Mouse (Mus musculus): ENCODE measurements at regions not wholly inside any gene's neighbourhood (a gene's known extent, or its start where the extent isn't known, plus 50 kb on each side); places are given as distances from the start of the nearest gene placed in this dataset.

DNA sequence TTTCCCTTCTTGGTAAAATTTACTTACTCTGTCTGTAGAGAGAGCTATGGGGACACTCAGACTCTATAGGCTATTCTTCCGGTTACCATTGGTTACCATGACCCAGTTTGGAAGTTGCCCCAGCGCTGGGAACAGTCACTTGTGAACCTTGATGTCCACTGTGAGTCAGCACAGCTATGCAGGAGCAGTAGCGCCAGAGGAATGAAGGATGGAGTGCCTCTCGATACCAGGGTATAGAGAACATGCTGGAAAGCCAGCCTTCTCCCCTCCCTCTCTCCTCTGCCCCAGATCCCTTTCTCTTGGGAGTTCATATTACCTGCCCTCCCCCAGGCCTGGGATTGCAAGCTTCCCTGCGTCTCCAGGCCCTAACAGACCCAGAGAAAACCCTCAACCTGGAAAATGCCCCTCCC is 141.8 kb downstream of the Zfp36l1 start:
- ATAC-seq (replicated peaks; ENCODE audit: low FRiP score, low read depth) = peak; percentile 38; the same call in 1 of the 2 replicates
- H3K4me2 ChIP-seq (ENCODE audit: low read length) = no peak overlapping the region
- H3K9me3 ChIP-seq (replicated peaks; ENCODE audit: low read length) = no peaks in the 10 kb centered on the region
- H3K9ac ChIP-seq (ENCODE audit: low read depth, low read length) = 0 out of 2 replicates have a peak overlapping the region, but pooled peaks have one; percentile 25
- TF ChIP-seq CTCF (IDR thresholded peaks at IDR 0.05; ENCODE audit: low read depth) = no peak
- no peaks in the 10 kb centered on the region for H3K27me3 ChIP-seq (ENCODE audit: insufficient read depth, low read length)
- H3K27ac ChIP-seq = peak overlapping the region; percentile 84; the same call in 1 of the 2 replicates
- H3K4me1 ChIP-seq (replicated peaks; ENCODE audit: insufficient read depth, low read length) = peaks cover 47% of the 10 kb centered on the region
- WGBS = 42% methylated on average over 5 of the region's 5 CpGs
- no peak overlapping the region for H3K4me3 ChIP-seq (replicated peaks; ENCODE audit: low read depth, low read length)
- H3K36me3 ChIP-seq (ENCODE audit: insufficient read depth, low read length) = no peaks in the 10 kb centered on the region
- peak; percentile 71 for DNase-seq (ENCODE audit: low spot score)

DNA sequence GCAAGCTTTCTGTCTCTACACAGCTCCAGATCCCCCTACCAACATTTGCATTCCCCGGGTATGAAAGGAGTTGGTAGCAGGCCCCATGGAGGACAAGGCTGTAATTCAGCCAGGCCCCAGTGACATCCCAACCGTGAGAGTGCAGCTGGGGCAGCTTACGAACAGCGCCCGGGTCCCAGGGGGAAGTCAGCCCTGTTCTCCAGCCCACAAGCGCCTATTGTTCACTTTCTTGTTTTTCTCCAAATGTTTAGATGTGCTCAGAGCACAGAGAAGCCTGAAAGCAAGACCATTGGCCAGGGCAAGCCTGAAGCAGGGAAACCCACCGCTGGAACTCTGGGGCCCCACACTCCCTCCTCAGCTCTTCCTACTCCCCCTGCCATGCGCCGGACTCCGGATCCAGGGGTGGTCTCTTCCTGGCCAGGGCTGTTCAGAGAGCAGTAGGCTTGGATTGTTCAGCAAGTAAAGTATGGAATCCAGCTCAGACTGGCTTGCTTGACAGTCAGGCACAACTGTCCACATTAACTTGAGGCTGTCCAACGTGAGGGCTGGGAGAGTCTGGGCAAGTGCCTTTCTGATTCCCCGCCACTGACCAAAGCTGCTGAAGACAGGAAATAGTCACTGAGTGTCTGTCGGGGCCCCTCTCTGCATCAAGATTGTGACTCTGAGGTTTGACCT is 142.4 kb downstream of the Zfp36l1 start:
- H3K4me1 ChIP-seq (replicated peaks; ENCODE audit: insufficient read depth, low read length) = peaks cover 50% of the 10 kb centered on the region
- DNase-seq (ENCODE audit: low spot score) = peak; percentile 56
- no peak overlapping the region for H3K4me3 ChIP-seq (replicated peaks; ENCODE audit: low read depth, low read length)
- H3K27me3 ChIP-seq (ENCODE audit: insufficient read depth, low read length) = no peaks in the 10 kb centered on the region
- H3K9ac ChIP-seq (ENCODE audit: low read depth, low read length) = 0 out of 2 replicates have a peak overlapping the region, but pooled peaks have one; percentile 25
- 12% methylated on average over 13 of the region's 13 CpGs for WGBS
- no peak overlapping the region for H3K4me2 ChIP-seq (ENCODE audit: low read length)
- H3K36me3 ChIP-seq (ENCODE audit: insufficient read depth, low read length) = no peaks in the 10 kb centered on the region
- no peak for TF ChIP-seq CTCF (IDR thresholded peaks at IDR 0.05; ENCODE audit: low read depth)
- H3K27ac ChIP-seq = peak overlapping the region; percentile 84
- H3K9me3 ChIP-seq (replicated peaks; ENCODE audit: low read length) = no peaks in the 10 kb centered on the region
- ATAC-seq (replicated peaks; ENCODE audit: low FRiP score, low read depth) = no peak

DNA sequence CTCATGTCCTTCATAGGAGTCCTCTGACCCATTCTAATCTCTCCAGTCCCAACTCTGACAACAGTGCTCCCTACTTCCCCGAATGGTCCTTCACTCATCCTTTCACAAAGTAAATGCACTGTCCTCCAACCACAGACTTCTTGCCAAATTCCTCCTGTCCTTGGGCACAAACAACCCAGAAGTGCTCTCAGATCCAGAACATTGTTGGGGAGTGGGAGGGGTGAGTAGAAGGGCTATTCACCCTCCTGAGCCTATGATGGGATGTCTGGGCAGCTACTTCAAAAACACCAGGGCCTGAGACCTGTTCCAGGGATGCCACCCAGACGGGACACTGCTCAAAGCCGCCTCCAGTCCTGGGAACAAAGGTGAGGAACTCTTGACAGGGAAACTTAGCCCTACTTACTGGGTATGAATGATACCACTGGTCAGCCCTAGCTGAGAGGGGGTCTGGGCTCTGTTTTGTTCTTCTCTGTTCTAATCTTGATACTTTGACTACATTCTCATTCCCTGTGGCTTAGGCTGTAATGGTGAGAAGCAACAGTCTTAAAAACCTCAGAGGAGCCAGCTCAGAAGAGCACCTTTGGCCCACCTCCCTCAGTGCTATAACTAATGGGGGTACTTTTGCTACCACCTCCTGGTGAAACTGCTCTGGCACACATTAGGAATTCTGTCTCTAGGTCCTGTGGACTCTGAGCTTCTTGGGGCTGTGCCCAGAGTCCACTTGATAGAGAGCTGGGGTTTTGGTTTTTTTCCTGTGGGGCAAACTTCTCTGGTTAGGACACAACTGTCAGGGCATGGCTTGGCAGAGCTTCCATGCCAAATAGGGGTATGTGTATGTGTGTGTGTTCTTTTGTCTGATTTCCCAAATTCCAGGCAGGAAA is 143.2 kb downstream of the Zfp36l1 start:
- peaks cover 43% of the 10 kb centered on the region for H3K4me1 ChIP-seq (replicated peaks; ENCODE audit: insufficient read depth, low read length)
- H3K4me2 ChIP-seq (ENCODE audit: low read length) = no peak overlapping the region
- WGBS = 89% methylated on average over 3 of the region's 3 CpGs
- peak overlapping the region; percentile 84 for H3K27ac ChIP-seq
- no peak overlapping the region for H3K9ac ChIP-seq (ENCODE audit: low read depth, low read length)
- no peaks in the 10 kb centered on the region for H3K36me3 ChIP-seq (ENCODE audit: insufficient read depth, low read length)
- DNase-seq (ENCODE audit: low spot score) = peak; percentile 68
- peak; percentile 60 for TF ChIP-seq CTCF (IDR thresholded peaks at IDR 0.05; ENCODE audit: low read depth)
- H3K9me3 ChIP-seq (replicated peaks; ENCODE audit: low read length) = no peaks in the 10 kb centered on the region
- H3K4me3 ChIP-seq (replicated peaks; ENCODE audit: low read depth, low read length) = no peak overlapping the region
- no peak for ATAC-seq (replicated peaks; ENCODE audit: low FRiP score, low read depth)
- H3K27me3 ChIP-seq (ENCODE audit: insufficient read depth, low read length) = no peaks in the 10 kb centered on the region

DNA sequence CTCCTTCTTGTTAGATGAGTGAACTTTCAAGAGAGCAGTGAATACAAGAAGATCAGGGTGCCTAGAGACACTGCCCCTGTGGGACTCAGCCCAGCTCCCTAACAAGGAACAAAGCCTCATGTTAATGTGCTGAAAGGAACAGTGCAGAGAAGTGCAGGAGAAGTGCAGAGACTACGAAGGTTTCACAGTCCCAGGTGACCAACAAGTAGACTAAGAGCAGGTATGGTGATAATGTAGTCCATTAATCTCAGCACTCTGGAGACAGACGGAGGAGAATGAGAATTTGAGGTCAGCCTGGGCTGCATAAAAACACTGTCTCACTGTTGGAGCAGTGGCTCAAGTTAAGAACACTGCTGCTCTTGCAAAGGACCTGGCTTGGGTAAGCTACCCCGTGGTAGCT is 144.1 kb downstream of the Zfp36l1 start:
- ATAC-seq (replicated peaks; ENCODE audit: low FRiP score, low read depth) (no peak), DNase-seq (ENCODE audit: low spot score) (no peak)
- WGBS = 66% methylated on average over 3 of the region's 3 CpGs
- no peak overlapping the region for H3K4me2 ChIP-seq (ENCODE audit: low read length)
- H3K9ac ChIP-seq (ENCODE audit: low read depth, low read length) = no peak overlapping the region
- no peak overlapping the region for H3K4me3 ChIP-seq (replicated peaks; ENCODE audit: low read depth, low read length)
- H3K4me1 ChIP-seq (replicated peaks; ENCODE audit: insufficient read depth, low read length) = peaks cover 43% of the 10 kb centered on the region
- no peaks in the 10 kb centered on the region for H3K27me3 ChIP-seq (ENCODE audit: insufficient read depth, low read length)
- no peak for TF ChIP-seq CTCF (IDR thresholded peaks at IDR 0.05; ENCODE audit: low read depth)
- H3K36me3 ChIP-seq (ENCODE audit: insufficient read depth, low read length) = no peaks in the 10 kb centered on the region
- no peaks in the 10 kb centered on the region for H3K9me3 ChIP-seq (replicated peaks; ENCODE audit: low read length)
- no peak overlapping the region; the same call in 1 of the 2 replicates for H3K27ac ChIP-seq

DNA sequence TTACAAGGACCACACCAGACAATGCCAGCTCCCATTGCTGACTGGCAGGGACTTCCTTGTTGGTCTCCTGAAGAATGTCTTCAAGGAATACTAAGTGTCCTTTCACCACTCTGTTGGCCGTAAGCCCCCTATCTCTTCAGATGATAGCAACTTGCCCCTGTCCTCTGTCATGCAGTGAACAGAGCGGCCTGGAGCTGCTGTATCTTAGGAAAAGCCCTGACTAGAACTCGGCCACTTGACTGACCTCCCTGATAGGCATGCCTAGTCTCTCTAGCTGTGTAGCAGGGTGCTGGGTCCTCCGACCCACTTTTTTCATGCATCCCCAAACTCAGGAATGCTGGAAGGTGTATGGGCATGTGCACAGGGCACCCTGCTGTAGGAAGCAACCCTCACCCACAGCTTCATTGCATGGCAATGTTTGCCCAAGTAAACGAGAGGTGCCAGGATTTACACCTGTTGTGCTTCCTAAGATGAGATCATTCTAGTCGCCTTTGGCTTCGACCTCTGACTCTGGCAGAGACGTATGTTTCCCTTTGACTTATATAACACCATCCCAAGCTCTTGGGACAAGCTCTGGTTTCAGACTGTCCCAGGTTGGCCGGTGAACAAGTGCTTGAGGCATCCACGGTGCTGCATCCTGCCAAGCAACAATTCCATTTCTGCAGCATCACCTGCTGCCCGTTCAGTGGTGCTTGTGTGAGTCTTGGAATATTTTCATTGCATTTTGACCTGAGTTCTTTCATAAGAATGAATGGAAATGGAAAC is 145.1 kb downstream of the Zfp36l1 start:
- H3K4me2 ChIP-seq (ENCODE audit: low read length) = no peak overlapping the region
- H3K4me3 ChIP-seq (replicated peaks; ENCODE audit: low read depth, low read length) = no peak overlapping the region
- DNase-seq (ENCODE audit: low spot score) (no peak), ATAC-seq (replicated peaks; ENCODE audit: low FRiP score, low read depth) (no peak)
- H3K27ac ChIP-seq = peak overlapping the region; percentile 50; the same call in 1 of the 2 replicates
- no peaks in the 10 kb centered on the region for H3K9me3 ChIP-seq (replicated peaks; ENCODE audit: low read length)
- no peaks in the 10 kb centered on the region for H3K36me3 ChIP-seq (ENCODE audit: insufficient read depth, low read length)
- TF ChIP-seq CTCF (IDR thresholded peaks at IDR 0.05; ENCODE audit: low read depth) = no peak
- 69% methylated on average over 11 of the region's 11 CpGs for WGBS
- H3K4me1 ChIP-seq (replicated peaks; ENCODE audit: insufficient read depth, low read length) = peaks cover 43% of the 10 kb centered on the region
- H3K27me3 ChIP-seq (ENCODE audit: insufficient read depth, low read length) = no peaks in the 10 kb centered on the region
- H3K9ac ChIP-seq (ENCODE audit: low read depth, low read length) = no peak overlapping the region

Measured in kidney, postnatal 0 days (tissue).